Mouse (Mus musculus) C2C12 (cell line): ENCODE results near the gene Cmss1. TPM values are rescaled to one million over a fixed set of nuclear protein-coding genes. Genes with fewer than 3 reads are reported as not detected.

Experiments used
- H3K27me3 ChIP-seq: one replicate; pipeline ENCODE4 v1.6.1; 2011; ENCODE audit not compliant: control insufficient read depth, insufficient read depth, insufficient read length
- H3K36me3 ChIP-seq: one replicate; pipeline ENCODE4 v1.6.1; 2011; ENCODE audit not compliant: control insufficient read depth, insufficient read depth
- H3K4me3 ChIP-seq: one replicate; pipeline ENCODE4 v1.5.1; 2011; ENCODE audit warnings: mild to moderate bottlenecking, control low read depth; ENCODE audit not compliant: poor library complexity, insufficient read depth, severe bottlenecking
- H3K79me2 ChIP-seq: one replicate; pipeline ENCODE4 v1.6.1; 2011; ENCODE audit not compliant: control insufficient read depth, insufficient read depth
- H3K79me3 ChIP-seq: one replicate; pipeline ENCODE4 v1.6.1; 2011; ENCODE audit warnings: low read depth, control low read depth
- H3ac ChIP-seq: one replicate; pipeline ENCODE3; 2011; ENCODE audit warnings: low read depth; ENCODE audit not compliant: control insufficient read depth, insufficient read length
- CEBPB ChIP-seq: IDR thresholded peaks from one replicate; pipeline ENCODE4 v1.6.1; 2011; ENCODE audit warnings: low read depth, mild to moderate bottlenecking, control low read depth, moderate library complexity
- CTCF ChIP-seq: IDR thresholded peaks from one replicate; pipeline ENCODE4 v1.5.1; 2011; ENCODE audit not compliant: control insufficient read depth, insufficient read depth, insufficient read length
- FOSL1 ChIP-seq: IDR thresholded peaks from one replicate; pipeline ENCODE4 v1.8.0; 2011; ENCODE audit warnings: mild to moderate bottlenecking, low read length; ENCODE audit not compliant: poor library complexity, insufficient read depth, severe bottlenecking
- MAX ChIP-seq: IDR thresholded peaks from one replicate; pipeline ENCODE4 v1.6.1; 2011; ENCODE audit warnings: mild to moderate bottlenecking, control low read depth
- MYOD1 ChIP-seq: IDR thresholded peaks from one replicate; pipeline ENCODE4 v1.6.1; 2011; ENCODE audit warnings: low read depth; ENCODE audit not compliant: control insufficient read depth, insufficient read length
- MYOG ChIP-seq: IDR thresholded peaks from one replicate; pipeline ENCODE4 v1.6.1; 2011; ENCODE audit not compliant: control insufficient read depth, insufficient read length; ENCODE audit errors: extremely low read depth
- USF1 ChIP-seq: IDR thresholded peaks from one replicate; pipeline ENCODE4 v1.6.1; 2011; ENCODE audit warnings: low read depth, mild to moderate bottlenecking, control low read depth, moderate library complexity
- polyA plus RNA-seq: library from polyadenylated mRNA; unstranded; fragments of >200 nt; fragmentation: generic; extraction: Trizol; gene quantifications from one replicate; pipeline ENCODE4 v1.2.1, GENCODE M21; 2012; ENCODE audit warnings: missing spikeins

Cmss1 gene
- polyA plus RNA-seq, 1 experiment, result 37.5 TPM

DNA sequence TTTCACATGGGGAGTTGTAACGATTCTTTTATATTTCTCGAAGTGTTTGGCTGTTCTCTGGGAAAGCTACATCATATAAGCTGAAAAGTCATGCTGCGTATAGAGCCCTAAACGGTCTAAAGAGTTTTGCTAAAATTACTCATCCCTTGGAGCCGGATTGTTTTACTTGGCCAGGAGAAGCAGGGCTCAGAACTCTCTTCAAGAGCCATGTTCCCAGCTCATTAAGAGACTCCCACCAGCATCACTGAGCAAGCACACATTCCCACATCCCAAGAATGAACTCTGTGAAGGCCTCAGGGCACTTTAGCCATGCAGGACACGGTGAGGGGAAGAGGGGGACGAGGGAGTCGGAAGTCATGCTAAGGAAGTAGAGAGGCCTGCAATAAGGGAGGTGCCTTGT is 277.6 kb downstream of the Cmss1 start:
- Histone ChIP-seq H3K79me2 (no peaks in the 10 kb centered on the region), H3K36me3 (no peaks in the 10 kb centered on the region), H3K4me3 (no peak overlapping the region), H3ac (no peak overlapping the region), H3K79me3 (no peaks in the 10 kb centered on the region), H3K27me3 (no peaks in the 10 kb centered on the region)
- no peak for TF ChIP-seq MAX
- no peak for TF ChIP-seq MYOD1
- TF ChIP-seq MYOG, result no peak
- no peak for TF ChIP-seq CTCF
- no peak for TF ChIP-seq CEBPB
- TF ChIP-seq FOSL1, result no peak
- no peak for TF ChIP-seq USF1

DNA sequence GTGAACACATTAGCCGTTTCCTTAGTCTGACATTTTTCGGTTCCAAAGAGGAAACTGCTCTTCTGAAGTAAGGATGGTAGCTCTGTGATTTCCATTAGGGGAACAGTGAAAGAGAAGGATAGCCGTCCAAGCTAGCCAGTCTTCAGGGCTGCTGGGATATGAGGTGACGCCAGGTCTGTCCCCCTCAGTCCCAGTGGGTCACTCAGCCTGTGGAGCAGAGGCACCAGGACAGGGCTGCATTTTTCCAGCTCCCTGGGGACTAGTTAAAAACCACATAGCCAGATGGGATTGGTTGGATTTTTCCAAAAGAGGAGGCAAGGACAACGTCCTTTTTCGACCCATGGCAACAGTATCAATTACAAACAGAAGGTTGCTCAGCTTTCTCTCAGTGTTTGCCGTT is 279.7 kb downstream of the Cmss1 start:
- no peak overlapping the region for H3K4me3 ChIP-seq
- no peaks in the 10 kb centered on the region for H3K36me3 ChIP-seq
- no peaks in the 10 kb centered on the region for H3K79me3 ChIP-seq
- no peaks in the 10 kb centered on the region for H3K27me3 ChIP-seq
- no peak overlapping the region for H3ac ChIP-seq
- H3K79me2 ChIP-seq, result no peaks in the 10 kb centered on the region
- TF ChIP-seq MYOG (no peak), MYOD1 (no peak), MAX (no peak), USF1 (no peak)

DNA sequence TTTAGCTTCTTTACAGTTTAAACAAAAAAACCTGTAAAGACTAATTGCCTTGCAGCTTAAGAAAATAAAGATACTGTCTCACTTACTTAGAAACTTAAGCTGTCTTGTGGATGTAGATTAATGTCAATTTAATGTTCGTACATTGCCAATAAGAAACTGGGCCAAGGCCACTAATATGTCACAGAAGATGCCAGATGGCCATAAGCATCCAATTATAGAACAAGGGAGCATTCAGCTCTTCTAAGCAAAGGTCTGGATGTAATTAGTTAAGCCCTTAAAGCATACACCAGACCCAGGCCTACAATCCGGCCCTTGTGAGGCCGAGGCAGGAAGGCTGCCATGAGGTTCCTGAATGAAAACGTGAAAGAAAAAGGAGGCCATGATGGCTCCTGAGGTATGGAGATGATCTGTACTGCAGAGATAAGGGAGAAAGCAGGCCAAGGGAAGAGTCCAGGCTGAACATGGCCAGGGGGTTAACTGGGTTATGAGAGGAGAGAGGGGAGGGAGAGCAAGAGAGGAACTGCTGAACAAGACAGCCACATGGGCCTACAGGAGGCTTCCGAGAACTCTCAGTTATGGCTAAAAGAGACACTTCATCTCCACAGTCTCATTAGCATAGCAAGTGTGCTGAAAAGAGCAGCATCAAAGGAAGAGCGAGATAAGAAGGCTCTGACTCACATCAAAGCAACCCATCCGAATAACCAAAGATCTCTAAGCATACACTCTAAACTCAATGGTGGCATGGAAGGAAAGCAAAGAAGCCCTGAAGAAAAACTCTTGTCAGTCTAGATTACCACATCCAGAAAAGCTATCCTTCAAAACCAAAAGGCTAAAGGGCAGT is 287.2 kb downstream of the Cmss1 start:
- Histone ChIP-seq H3K79me2 (no peaks in the 10 kb centered on the region), H3K4me3 (no peak overlapping the region), H3ac (no peak overlapping the region), H3K27me3 (no peaks in the 10 kb centered on the region), H3K36me3 (no peaks in the 10 kb centered on the region), H3K79me3 (no peaks in the 10 kb centered on the region)
- TF ChIP-seq USF1 (no peak), MYOG (no peak), CEBPB (no peak), FOSL1 (no peak), MAX (no peak), CTCF (no peak), MYOD1 (no peak)

DNA sequence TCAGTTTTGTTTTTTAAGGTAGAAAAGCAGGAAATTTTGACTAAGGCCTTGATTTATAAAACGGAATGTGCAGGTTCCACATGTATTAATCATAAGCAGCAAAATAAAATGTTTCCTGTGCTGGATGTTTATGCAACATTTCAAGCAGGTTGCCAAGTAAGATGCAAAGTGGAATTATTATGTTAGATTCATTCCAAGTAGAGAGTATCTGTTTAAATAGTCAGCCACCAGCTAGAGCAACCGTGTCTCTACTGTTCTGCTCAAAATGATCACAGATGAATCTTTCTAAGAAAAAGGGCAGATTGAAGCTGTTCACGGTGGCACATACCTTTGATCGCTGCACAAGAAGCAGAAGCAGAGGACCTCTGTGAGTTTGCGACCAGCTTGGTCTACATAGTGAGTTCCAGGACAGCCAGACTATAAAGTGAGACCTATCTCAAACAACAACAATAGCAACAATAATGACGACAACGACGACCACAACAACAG is 288.0 kb downstream of the Cmss1 start:
- TF ChIP-seq FOSL1, result no peak
- no peak for TF ChIP-seq CEBPB
- TF ChIP-seq CTCF, result no peak
- TF ChIP-seq MYOD1, result no peak
- TF ChIP-seq MYOG, result no peak
- TF ChIP-seq USF1, result no peak
- TF ChIP-seq MAX, result no peak
- H3K79me3 ChIP-seq, result no peaks in the 10 kb centered on the region
- no peaks in the 10 kb centered on the region for H3K36me3 ChIP-seq
- no peaks in the 10 kb centered on the region for H3K27me3 ChIP-seq
- H3ac ChIP-seq, result no peak overlapping the region
- no peak overlapping the region for H3K4me3 ChIP-seq
- H3K79me2 ChIP-seq, result no peaks in the 10 kb centered on the region

DNA sequence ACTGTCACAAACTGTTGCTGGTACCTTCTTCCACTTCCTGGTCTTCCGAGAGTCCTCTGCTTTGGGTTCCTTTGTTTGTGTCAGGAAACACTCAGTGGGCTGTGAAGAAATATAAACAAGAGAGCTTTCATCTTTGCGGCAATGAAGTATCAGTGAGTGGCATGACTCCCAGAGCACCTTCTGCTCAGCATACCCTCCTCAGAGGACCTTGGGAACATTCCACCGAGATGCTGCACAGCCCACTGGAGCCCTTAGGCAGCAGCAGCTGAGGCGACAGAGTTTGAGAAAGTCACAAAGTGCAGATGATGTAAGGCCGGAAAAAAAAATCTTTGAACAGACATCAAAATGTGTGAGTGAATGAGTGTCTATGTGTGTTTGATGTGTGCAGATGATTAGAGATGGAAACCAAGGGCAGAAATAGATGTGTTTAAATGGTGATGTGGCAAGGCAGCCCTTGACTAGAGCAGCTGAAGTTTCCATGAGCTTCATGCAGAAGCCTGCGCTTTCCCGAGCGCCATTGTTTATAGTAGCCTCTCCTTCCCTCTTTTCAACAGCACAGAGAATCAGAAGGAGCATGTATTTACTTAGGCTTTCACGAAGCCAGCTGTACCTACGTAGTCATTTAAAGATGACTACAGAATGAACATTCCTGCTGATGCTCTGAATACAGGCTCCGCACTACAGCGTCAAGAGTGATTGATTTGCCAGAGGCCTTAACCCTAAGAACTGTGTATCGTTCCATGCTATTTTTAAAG is 288.6 kb downstream of the Cmss1 start:
- H3K36me3 ChIP-seq, result no peaks in the 10 kb centered on the region
- no peak overlapping the region for H3ac ChIP-seq
- H3K27me3 ChIP-seq, result no peaks in the 10 kb centered on the region
- H3K4me3 ChIP-seq, result no peak overlapping the region
- H3K79me3 ChIP-seq, result no peaks in the 10 kb centered on the region
- TF ChIP-seq CEBPB (no peak), MAX (no peak), USF1 (no peak), MYOD1 (no peak), FOSL1 (no peak), MYOG (no peak), CTCF (no peak)
- H3K79me2 ChIP-seq, result no peaks in the 10 kb centered on the region
